Mouse (Mus musculus) cortical plate, adult 2 months (tissue): ENCODE results near the gene Samhd1. TPM values are rescaled to one million over a fixed set of nuclear protein-coding genes. Genes with fewer than 3 reads are reported as not detected.
"Not testable (repeated sequence)": the region's sequence is repeated elsewhere in the genome, so short reads cannot be mapped to it uniquely, and the experiment has no call there.

Experiments used
- H3K27ac ChIP-seq: fragments of 200-500 bp; 2 replicates; pipeline ENCODE4 v1.5.1; 2012; ENCODE audit warnings: low read length, control low read depth, inconsistent platforms; ENCODE audit not compliant: insufficient read depth
- H3K4me1 ChIP-seq: fragments of 200-500 bp; 2 replicates; pipeline ENCODE4 v1.6.1; 2011; ENCODE audit warnings: low read length; ENCODE audit not compliant: control insufficient read depth, insufficient read depth
- H3K4me3 ChIP-seq: fragments of 200-500 bp; 2 replicates; pipeline ENCODE4 v1.5.1; 2011; ENCODE audit warnings: mild to moderate bottlenecking, low read length, control low read depth; ENCODE audit not compliant: insufficient read depth
- CTCF ChIP-seq: fragments of 200-500 bp; IDR thresholded peaks from 2 replicates; pipeline ENCODE4 v1.5.1; 2011; ENCODE audit warnings: mild to moderate bottlenecking, control low read depth, low read length; ENCODE audit not compliant: insufficient read depth; ENCODE audit errors: extremely low read depth
- POLR2A ChIP-seq: fragments of 200-500 bp; IDR thresholded peaks from 2 replicates; pipeline ENCODE4 v1.6.1; 2011; ENCODE audit warnings: mild to moderate bottlenecking, low read length, control low read depth; ENCODE audit not compliant: insufficient read depth; ENCODE audit errors: extremely low read depth
- polyA plus RNA-seq: library from polyadenylated mRNA; depleted of rRNA; stranded (reverse); fragments of >200 nt; gene quantifications from 2 replicates; pipeline ENCODE4 v1.2.3, GENCODE M21; 2012; rRNA removed

Samhd1 gene
- polyA plus RNA-seq = 14.7 and 15.9 TPM in 2 replicates

GRCm38 (mm10) chr2:157135014-157135413 lies at the start of gene Samhd1:
TSS of gene Samhd1 (minus strand) at chr2:157135265.
- peak within 1 kb of the TSS; percentile 94 for H3K4me3 ChIP-seq
- no peaks in the 10 kb centered on the region for H3K4me1 ChIP-seq
- no peak within 1 kb of the TSS; the same call in 1 of the 2 replicates for H3K27ac ChIP-seq
- TF ChIP-seq POLR2A (no peak), CTCF (no peak)

- TF ChIP-seq CTCF (no peak), POLR2A (no peak)
- Histone ChIP-seq H3K4me1 (no peaks in the 10 kb centered on the region), H3K4me3 (no peak overlapping the region), H3K27ac (no peak overlapping the region)
Measured at GRCm38 (mm10) chr2:157178167-157178566, 43.1 kb upstream of the Samhd1 start.

DNA sequence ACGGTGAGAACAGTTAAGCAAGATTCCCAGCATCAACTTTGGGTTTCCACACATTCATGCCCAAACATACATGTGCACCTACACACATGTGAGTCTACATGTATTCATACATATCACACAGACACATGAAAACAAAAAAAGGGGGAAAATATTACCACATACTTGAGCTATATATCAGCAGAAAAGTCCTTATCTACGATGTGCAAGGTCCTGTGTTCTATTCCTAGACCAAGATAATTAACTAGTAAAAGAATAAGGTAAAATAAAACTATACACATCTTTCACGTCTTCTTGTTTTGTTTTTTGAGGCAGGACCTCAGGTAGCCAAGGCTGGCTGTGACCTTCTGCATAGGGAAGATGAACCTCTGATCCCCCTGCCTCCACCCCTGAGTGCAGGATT lies 41.2 kb upstream of the Samhd1 start:
- TF ChIP-seq CTCF (no peak), POLR2A (no peak)

DNA sequence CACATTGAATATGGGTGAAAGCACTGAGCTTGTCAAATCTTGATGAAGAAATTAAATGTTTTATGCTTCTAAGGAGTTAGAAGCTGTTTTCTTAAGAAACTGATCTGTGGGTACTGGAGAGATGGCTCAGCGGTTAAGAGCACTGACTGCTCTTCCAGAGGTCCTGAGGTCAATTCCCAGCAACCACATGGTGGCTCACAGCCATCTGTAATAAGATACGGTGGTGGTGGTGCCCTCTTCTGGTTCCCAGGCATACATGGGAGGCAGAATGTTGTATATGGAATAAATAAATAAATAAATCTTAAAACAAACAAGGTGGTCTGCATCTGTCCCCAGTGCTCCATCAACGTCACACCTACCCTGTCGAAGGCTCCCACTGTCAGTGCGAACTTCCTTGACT lies 39.4 kb upstream of the Samhd1 start:
- no peak for TF ChIP-seq POLR2A
- no peak for TF ChIP-seq CTCF

More for the DNA sequence above, 41.2 kb upstream of the Samhd1 start:
- Histone ChIP-seq H3K4me1 (no peaks in the 10 kb centered on the region), H3K27ac (no peak overlapping the region), H3K4me3 (no peak overlapping the region)

DNA sequence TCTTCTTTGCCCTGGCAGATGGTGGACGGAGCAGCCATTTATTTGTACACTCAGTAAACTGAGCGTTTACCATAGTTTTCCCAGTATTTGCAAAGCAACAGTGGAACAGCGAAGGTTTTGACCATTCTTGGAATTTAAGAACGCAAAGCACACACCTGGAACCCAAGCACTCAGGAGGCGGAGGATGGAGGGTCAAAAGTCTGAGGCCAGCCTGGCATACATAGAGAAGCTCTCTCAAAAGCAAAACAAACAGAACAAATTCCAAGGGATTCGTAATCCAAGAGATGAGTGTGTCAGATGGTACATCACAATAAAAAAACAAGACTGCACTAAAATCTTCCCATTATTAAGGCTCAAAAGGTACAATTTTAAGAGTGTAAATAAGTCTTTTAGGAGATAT lies 38.5 kb upstream of the Samhd1 start:
- Histone ChIP-seq H3K4me1 (no peaks in the 10 kb centered on the region), H3K4me3 (no peak overlapping the region), H3K27ac (no peak overlapping the region)
- no peak for TF ChIP-seq CTCF
- TF ChIP-seq POLR2A = no peak

More for the DNA sequence above, 39.4 kb upstream of the Samhd1 start:
- no peak overlapping the region for H3K4me3 ChIP-seq
- H3K27ac ChIP-seq = no peak overlapping the region
- no peaks in the 10 kb centered on the region for H3K4me1 ChIP-seq

- TF ChIP-seq CTCF = no peak
- no peak for TF ChIP-seq POLR2A
- Histone ChIP-seq H3K4me1 (no peaks in the 10 kb centered on the region), H3K27ac (no peak overlapping the region), H3K4me3 (no peak overlapping the region)
Measured at GRCm38 (mm10) chr2:157172984-157173383, 37.9 kb upstream of the Samhd1 start.

DNA sequence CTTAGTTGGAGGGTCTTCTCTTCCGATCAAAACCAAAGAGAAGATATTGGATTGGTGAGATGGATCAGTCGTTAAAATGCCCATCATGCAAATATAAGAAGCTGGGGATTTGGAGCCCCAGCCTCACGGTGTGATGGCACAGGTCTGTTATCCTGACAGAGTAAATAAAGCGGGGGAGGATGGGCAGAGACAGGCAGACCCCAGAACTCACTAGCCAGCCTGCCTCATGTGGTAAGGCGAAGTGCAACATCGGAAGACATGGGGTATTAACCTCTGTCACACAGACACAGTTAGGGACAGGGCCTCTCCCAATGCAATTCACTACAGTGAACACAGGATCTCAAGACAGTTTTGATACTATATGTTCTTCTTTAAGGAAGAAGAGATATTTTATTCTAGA lies 35.6 kb upstream of the Samhd1 start:
- H3K4me3 ChIP-seq = no peak overlapping the region
- no peak overlapping the region for H3K27ac ChIP-seq
- TF ChIP-seq POLR2A (no peak), CTCF (no peak)
- H3K4me1 ChIP-seq = peaks cover 3% of the 10 kb centered on the region; the same call in 1 of the 2 replicates

DNA sequence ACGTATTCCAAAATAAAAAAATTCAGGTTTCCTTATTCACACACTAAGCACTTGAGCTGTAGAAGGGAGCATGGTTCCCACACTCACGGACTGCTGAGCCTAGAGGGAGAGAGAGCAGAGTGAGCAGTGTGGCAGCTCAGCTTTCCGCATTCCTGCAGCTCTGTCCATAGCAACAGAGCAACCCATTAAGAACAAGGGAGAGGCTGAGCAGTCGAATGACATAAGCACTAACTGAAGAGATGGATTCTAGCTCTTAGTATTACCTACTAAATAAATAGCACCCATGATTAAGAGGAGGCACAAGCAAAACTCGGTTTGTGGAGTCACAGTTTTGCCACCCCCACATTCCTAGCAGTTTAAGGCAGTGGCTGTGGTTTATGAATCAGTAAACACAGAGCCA lies 35.1 kb upstream of the Samhd1 start:
- H3K27ac ChIP-seq = no peak overlapping the region
- no peak overlapping the region for H3K4me3 ChIP-seq
- peaks cover 3% of the 10 kb centered on the region; the same call in 1 of the 2 replicates for H3K4me1 ChIP-seq
- no peak for TF ChIP-seq CTCF
- no peak for TF ChIP-seq POLR2A

DNA sequence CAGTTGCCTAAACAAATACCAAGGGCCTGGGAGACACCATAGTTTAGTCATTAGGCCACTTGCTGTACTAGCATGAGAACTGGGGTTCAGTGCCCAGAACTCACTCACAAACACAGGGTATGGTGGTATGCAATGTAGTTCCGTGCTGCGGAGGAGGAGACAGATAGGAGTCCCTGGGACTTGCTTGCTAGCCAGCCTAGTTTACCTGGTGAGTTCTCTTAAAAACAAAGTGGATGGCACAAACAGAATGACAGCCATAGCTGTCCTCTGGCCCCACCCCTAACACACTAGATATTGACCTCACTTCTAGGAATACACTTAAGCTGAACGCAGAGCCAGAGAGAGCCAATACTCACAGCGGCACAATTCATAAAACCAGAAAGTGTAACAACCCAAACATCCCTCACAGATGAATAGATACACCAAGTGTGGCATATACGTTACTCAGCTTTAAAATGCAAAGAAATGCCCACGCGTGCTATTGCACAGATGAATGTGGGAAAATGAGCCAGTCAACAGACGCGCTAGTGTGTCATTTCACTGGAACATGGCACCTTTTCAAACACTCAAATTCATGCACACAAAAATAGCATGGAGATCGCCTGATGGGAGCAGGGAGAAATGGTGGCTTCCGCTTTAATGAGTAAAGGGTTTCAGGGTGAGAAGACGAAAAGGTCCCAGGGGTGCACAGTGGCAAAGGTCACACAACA lies 31.5 kb upstream of the Samhd1 start:
- H3K4me1 ChIP-seq = peaks cover 3% of the 10 kb centered on the region; the same call in 1 of the 2 replicates
- H3K4me3 ChIP-seq = no peak overlapping the region
- H3K27ac ChIP-seq = no peak overlapping the region
- TF ChIP-seq CTCF (no peak), POLR2A (no peak)

DNA sequence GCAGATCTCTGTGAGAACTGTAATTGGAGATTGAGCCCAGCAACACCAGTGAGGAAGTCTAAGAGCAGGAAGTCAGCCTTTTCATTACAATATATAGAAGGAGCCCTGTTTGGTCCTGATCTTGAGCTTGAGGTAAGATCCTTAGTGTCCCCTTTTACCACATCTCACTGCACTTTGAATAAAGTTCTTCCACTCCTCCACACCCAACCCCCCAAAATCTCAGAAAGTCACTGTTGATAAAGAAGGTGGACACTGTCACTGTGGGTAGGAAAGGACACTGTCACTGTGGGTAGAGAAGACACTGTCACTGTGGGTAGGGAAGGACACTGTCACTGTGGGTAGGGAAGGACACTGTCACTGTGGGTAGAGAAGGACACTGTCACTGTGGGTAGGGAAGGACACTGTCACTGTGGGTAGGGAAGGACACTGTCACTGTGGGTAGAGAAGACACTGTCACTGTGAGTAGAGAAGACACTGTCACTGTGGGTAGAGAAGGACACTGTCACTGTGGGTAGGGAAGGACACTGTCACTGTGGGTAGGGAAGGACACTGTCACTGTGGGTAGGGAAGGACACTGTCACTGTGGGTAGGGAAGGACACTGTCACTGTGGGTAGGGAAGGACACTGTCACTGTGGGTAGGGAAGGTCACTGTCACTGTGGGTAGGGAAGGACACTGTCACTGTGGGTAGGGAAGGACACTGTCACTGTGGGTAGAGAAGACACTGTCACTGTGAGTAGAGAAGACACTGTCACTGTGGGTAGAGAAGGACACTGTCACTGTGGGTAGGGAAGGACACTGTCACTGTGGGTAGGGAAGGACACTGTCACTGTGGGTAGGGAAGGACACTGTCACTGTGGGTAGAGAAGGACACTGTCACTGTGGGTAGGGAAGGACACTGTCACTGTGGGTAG lies 30.5 kb upstream of the Samhd1 start:
- H3K4me3 ChIP-seq, H3K4me1 ChIP-seq, H3K27ac ChIP-seq: not testable (repeated sequence)
